Mouse (Mus musculus) naive thymus-derived CD4-positive, alpha-beta T cell, adult 2 months (primary cell): ENCODE results near the gene Gse1.

Experiments used
- DNase-seq: peaks from one replicate; pipeline ENCODE4 v3.0.0-alpha.2; 2011; ENCODE audit warnings: low read depth

Gene Gse1

GRCm38 (mm10) chr8:120212596-120212995, 15.7 kb upstream of the Gse1 start:
- DNase-seq, result no peak

- no peak for DNase-seq
These were observed 15.0 kb upstream of the Gse1 start for GRCm38 (mm10) chr8:120213229-120213628.

DNA sequence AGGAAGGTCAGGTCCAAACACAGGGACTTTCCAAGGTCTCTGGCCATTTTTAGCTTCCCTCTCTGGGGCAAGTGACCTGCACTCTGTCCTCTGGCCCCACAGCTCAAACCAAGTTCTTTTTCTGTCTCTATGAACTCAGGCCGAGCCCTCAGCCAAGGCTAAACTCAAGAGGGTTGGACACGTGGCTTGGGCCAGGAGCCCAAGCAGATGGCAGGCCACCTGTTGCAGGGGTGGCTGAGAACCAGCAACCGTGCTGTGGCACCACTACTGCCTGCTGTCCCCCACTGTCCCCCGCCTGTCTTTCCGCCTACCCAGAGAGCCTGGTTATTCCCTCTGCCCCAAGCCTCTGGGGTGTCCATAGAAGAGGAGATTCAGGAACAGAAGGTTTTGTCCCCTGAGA, 14.3 kb upstream of the Gse1 start:
- DNase-seq, result no peak

GRCm38 (mm10) chr8:120215416-120216141, 12.7 kb upstream of the Gse1 start:
- DNase-seq, result no peak

GRCm38 (mm10) chr8:120216855-120217830, 11.1 kb upstream of the Gse1 start:
- no peak for DNase-seq

DNA sequence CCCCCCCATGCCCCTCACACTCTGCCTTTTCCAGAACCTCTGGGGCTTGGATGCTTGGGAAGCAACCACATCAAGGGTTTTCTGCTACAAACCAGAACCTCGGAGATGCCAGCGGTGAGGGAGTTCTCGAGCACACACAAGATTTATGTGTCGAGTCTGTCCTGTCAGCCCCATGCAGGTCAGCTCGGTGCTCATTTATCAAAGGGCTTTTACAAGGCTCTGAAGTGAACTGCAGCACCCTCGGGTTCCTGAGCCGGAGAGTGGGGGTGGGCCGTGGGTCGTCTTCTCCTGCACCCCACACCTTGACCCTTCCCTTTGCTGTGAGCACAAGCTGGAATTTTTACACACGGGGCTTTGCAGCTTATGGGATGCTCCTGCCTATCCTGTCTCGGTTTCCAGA, 5.7 kb upstream of the Gse1 start:
- DNase-seq, result no peak

DNA sequence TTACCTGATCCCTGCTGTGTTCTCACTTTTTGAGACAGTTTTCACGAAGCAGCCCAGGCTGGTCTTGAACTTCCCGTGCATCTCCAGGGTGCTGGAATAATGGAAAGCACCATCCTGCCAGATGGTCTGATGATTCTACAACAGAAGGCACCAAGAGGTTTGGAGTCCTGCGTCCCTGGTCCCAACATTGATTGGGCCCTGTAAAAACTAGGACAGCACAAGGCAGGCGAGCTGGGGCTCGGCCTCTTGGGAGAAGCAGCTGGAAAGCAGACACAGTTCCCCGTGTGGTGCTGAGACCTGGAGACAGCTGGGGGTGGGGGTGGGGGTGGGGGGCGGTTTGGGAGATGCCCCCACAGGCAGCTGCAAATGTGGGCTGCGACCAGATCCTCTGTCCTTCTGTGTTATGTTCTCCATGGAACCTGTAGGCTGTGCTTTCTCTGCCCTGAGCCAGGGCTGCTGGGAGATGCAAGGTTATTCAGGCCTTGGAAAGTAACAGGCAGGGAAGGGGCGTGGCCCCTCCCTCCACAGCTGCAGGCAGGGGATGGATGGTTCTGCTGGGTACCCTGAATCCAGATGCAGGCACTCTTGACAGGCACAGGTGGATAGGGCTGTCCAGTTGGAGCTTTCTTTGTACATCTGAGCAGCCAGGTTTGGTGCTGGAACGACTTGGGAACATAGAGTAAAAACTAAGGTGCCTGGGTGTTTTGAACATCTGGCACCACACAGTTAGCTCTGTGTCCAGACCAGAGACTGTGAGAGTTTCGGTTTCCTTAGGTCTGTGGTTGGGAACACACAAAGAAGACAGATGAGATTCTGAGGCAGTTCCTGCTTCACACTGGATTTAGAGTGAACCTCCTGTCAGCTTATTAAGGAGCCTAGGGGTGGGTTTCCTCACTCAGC, 3.5 kb upstream of the Gse1 start:
- no peak for DNase-seq

- no peak for DNase-seq
These were observed 2.7 kb upstream of the Gse1 start for GRCm38 (mm10) chr8:120225421-120226151.

DNA sequence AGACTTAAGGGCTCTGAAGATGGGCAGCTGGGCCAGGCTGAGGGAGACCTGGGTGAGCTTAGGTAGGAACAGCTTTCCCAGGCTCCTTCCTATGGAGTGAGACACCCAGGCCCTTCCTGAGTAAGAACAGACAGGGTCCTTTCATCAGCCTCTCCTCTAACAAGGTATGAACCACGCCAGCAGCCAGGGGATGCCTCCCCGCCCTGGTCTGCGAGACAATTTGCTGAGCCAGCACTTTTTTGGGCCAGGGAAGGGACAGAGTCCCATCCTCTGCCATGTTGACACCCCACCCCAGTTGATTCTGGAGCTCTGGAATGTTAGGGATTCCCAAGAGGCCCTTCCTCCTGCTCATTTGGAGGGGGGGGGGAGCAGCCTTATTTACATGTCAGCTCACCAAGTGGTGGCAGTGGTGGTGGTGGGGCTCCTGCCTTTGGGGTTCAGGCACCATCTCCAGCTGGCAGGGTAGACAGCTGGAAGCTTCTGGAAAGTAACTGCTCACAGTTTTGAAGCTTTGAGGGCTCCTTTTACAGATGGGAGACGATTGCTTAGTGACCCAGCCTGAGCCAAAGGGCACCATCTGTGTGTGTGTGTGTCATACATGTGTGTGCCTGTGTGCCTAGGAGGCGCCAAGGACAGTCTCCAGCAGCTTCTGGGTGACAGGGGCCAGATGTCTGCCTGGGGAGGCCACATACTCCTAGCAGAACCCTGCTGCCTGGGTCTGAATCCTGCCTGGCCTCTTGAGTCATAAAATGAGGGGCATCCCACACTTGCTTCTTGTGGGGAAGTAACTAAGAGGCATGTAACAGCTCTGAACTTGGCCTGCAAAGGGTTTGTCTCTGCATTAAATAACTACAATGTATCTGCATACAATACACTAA, 1.3 kb upstream of the Gse1 start:
- DNase-seq, result no peak

GRCm38 (mm10) chr8:120227578-120227876, 729 bp upstream of the Gse1 start:
- DNase-seq, result no peak

GRCm38 (mm10) chr8:120228781-120229573, 721 bp downstream of the Gse1 start:
- DNase-seq, result no peak

- no peak for DNase-seq
These were observed 1.3 kb downstream of the Gse1 start for GRCm38 (mm10) chr8:120229574-120229916.

GRCm38 (mm10) chr8:120230081-120230480, 1.8 kb downstream of the Gse1 start:
- DNase-seq, result no peak

DNA sequence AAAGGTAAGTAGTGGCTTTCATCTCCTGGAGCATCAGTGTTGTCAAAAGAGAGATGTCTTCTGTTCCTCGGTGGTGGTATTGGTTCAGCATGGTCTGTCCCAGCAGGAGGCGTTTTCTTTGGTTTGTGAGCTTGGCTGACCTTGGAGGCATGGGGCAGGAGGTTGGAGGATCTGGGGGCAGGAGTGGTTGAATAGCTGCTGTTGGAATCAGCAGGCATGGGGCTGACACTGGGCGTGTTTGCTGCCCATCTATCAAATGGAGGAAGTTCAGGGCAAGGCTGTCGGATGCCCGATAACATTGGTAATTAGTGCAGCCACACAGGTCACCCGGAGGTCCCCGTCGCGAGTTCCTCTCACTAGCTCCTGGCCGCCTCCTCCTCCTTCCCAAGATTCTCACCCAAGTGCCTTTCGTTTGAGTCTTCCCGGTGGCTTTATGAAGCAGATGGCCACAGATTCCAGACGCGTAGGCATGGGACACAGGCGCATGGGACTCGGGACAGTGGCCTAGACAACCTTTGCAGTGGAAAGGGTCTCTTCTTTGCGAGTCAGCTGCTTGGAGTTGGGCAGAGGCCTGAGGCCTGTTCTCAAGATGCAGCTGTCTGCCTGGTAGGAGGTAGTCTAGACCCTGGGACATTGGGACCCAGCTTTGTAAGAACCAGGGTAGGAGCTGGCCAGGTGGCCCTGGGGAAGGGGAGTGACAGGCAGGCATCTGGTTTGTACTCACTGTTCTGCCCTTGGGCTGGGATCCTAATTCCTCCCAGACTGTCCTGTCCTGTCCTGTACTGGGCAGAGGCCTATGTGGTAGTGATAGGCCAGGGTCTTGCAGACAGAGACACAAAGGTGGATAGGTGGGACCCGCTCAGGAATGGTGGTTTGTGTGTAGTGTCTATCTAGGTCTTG, 2.7 kb downstream of the Gse1 start:
- no peak for DNase-seq

GRCm38 (mm10) chr8:120231870-120232269, 3.6 kb downstream of the Gse1 start:
- no peak for DNase-seq

GRCm38 (mm10) chr8:120232398-120232797, 4.1 kb downstream of the Gse1 start:
- no peak for DNase-seq

- no peak for DNase-seq
These were observed 4.7 kb downstream of the Gse1 start for GRCm38 (mm10) chr8:120232913-120233312.

DNA sequence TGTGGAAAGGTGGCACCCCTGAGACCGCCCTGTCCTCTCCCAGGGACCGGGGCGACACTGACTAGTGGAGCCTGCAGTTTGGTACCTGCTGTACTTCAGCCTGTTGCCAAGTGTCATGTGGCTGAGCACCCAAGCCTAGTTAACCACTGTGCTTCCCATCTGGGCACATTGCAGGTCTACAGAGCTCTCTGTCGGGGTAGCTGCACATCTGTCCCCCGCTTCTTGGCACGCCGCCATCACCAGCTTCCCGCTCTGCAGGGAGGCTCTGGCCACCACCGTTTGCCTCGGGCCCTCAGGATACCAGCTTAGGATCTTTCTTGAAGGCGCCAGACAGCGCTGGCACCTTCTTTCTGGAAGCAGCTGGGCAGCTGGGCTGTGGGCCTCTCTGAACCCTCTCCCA, 6.2 kb downstream of the Gse1 start:
- no peak for DNase-seq

- no peak for DNase-seq
These were observed 6.6 kb downstream of the Gse1 start for GRCm38 (mm10) chr8:120234866-120235265.
